Mouse (Mus musculus): ENCODE measurements around the gene Atp6v1a. TPM values are rescaled to one million over a fixed set of nuclear protein-coding genes. Genes with fewer than 3 reads are reported as not detected.
A peak's percentile ranks its signal among the peaks of the same experiment; 100 is the strongest.

Atp6v1a gene
- polyA plus RNA-seq, 1 experiment from 2014 or later: 22.6 TPM

GRCm38 (mm10) chr16:44039112-44039511, 100.4 kb downstream of the Atp6v1a start:
- 68% methylated on average over 4 of the region's 4 CpGs for WGBS (ENCODE audit: insufficient replicate concordance)

More at GRCm38 (mm10) chr16:44039112-44039511, 100.4 kb downstream of the Atp6v1a start:
- ATAC-seq (no peak), DNase-seq (no peak)
- Histone ChIP-seq H3K36me3 (replicated peaks; ENCODE audit: insufficient read depth, low read length) (0 out of 2 replicates have a peak, but pooled peaks cover 2% of the 10 kb centered on the region), H3K27ac (ENCODE audit: low read depth) (no peak overlapping the region), H3K9me3 (ENCODE audit: low read length) (no peaks in the 10 kb centered on the region), H3K4me1 (ENCODE audit: insufficient read depth) (no peaks in the 10 kb centered on the region), H3K4me2 (ENCODE audit: low read depth, low read length) (no peak overlapping the region), H3K4me3 (ENCODE audit: low read depth, low read length) (no peak overlapping the region), H3K9ac (replicated peaks) (no peak overlapping the region), H3K27me3 (ENCODE audit: insufficient read depth, low read length) (no peaks in the 10 kb centered on the region)
- peak; percentile 45 for TF ChIP-seq CTCF (IDR thresholded peaks at IDR 0.05; ENCODE audit: low read depth)
- no peak for TF ChIP-seq EP300 (IDR thresholded peaks at IDR 0.05; ENCODE audit: low read depth)

Other genes starting within 250 kb of the Atp6v1a start
- 2.9 and 4.0 TPM in 2 replicates for gene Ccdc191, start 249.9 kb downstream of the Atp6v1a start, polyA plus RNA-seq (2015; fragmentation: Nextera tagmentation; extraction: Ambion mirVana)
- gene Qtrt2, start 212.9 kb downstream of the Atp6v1a start, polyA plus RNA-seq (2015; fragmentation: Nextera tagmentation; extraction: Ambion mirVana): 4.4 and 4.7 TPM in 2 replicates
- 0.20 and 0.40 TPM in 2 replicates for gene Zdhhc23, start 159.9 kb downstream of the Atp6v1a start, polyA plus RNA-seq (2015; fragmentation: Nextera tagmentation; extraction: Ambion mirVana)
- gene Gramd1c, start 76.4 kb downstream of the Atp6v1a start, polyA plus RNA-seq (2015; fragmentation: Nextera tagmentation; extraction: Ambion mirVana): 10.9 and 16.5 TPM in 2 replicates
- 39.7 and 46.5 TPM in 2 replicates for gene Naa50, start 125 bp upstream of the Atp6v1a start, polyA plus RNA-seq (2015; fragmentation: Nextera tagmentation; extraction: Ambion mirVana)
- gene Usf3, start 33.5 kb upstream of the Atp6v1a start, polyA plus RNA-seq (2015; fragmentation: Nextera tagmentation; extraction: Ambion mirVana): 1.2 and 1.9 TPM in 2 replicates
- 0.02 TPM in 1 of 2 replicates, not detected in the other for gene Sidt1, start 193.5 kb upstream of the Atp6v1a start, polyA plus RNA-seq (2015; fragmentation: Nextera tagmentation; extraction: Ambion mirVana)
- gene Spice1, start 207.4 kb upstream of the Atp6v1a start, polyA plus RNA-seq (2015; fragmentation: Nextera tagmentation; extraction: Ambion mirVana): 4.1 and 4.9 TPM in 2 replicates